Mouse (Mus musculus): ENCODE data around the gene Fblim1.

DNA sequence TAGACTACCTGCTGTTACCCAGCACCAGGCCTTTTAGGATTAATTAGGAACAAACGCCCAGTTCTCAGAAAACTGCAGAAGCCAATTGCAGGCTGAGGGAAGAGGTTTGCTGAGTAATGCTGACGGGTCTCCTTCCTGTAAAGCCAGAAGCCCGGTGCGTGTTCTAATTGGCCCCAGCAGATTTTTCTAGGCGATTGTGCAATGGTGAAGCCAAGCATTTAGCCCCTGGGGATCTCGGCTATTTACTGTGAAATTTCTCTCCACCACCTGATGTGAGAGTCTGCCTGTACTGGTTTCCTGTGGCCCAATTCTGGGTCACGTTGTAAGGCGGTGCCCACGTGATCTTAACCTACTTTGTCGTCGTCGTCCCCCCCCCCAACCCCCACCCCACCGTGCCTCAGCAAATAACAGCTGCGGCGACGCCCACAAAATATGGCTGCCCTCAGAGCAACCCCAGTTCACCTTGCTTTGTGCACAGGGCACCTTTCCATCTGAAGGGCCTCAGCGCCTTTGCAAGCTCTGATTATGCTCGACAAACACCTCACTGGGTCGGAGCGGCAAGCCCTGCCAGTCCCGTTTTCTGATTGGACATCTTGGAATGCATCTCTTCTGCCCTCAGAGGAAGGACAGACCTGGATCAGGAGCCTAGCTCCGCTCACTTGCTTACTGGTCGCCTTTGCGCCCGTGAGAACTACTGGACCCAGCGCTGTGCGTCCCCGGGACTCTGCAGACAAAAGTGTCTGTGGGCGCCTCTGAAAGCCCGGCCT, 46.6 kb downstream of the Fblim1 start:
- TF ChIP-seq CTCF (IDR thresholded peaks at IDR 0.05; ENCODE audit: extremely low read depth, insufficient read depth, low read length) (no peak), POLR2A (IDR thresholded peaks at IDR 0.05; ENCODE audit: extremely low read depth, insufficient read depth, low read length) (peak; percentile 28; the same call in 1 of the 2 replicates)

Data from cortical plate, adult 2 months (tissue).